Mouse (Mus musculus) brain, embryonic 14.5 days (tissue): Measurements from ENCODE around the gene Trpm3.

ENCODE experiments used
- CTCF ChIP-seq: fragments of 200-500 bp; IDR thresholded peaks from 2 replicates; pipeline ENCODE4 v1.5.1; 2012; ENCODE audit warnings: inconsistent platforms, mild to moderate bottlenecking, moderate library complexity, borderline replicate concordance; ENCODE audit not compliant: insufficient read depth, insufficient read length; ENCODE audit errors: extremely low read depth
- POLR2A ChIP-seq: fragments of 200-500 bp; IDR thresholded peaks from 2 replicates; pipeline ENCODE4 v1.6.1; 2012; ENCODE audit warnings: mild to moderate bottlenecking, inconsistent platforms, borderline replicate concordance; ENCODE audit not compliant: poor library complexity, insufficient read depth, insufficient read length, severe bottlenecking; ENCODE audit errors: extremely low read depth

GRCm38 (mm10) chr19:23035786-23036185, 896.9 kb downstream of the Trpm3 start:
- TF ChIP-seq POLR2A (no peak), CTCF (no peak)
